Mouse (Mus musculus) testis, adult 2 months (tissue): Measurements from ENCODE around the gene Hopx. TPM values are rescaled to one million over a fixed set of nuclear protein-coding genes. Genes with fewer than 3 reads are reported as not detected.

Source experiments
- H3K27ac ChIP-seq: fragments of 200-500 bp; 2 replicates; pipeline ENCODE4 v1.5.1; 2012; ENCODE audit warnings: low read depth, low read length; ENCODE audit not compliant: control insufficient read depth, insufficient read depth
- H3K27me3 ChIP-seq: fragments of 200-500 bp; 2 replicates; pipeline ENCODE4 v1.6.1; 2012; ENCODE audit warnings: mild to moderate bottlenecking, low read length, moderate library complexity; ENCODE audit not compliant: control insufficient read depth, insufficient read depth
- H3K36me3 ChIP-seq: fragments of 200-500 bp; 2 replicates; pipeline ENCODE4 v1.6.1; 2012; ENCODE audit warnings: mild to moderate bottlenecking, low read length; ENCODE audit not compliant: control insufficient read depth, insufficient read depth
- H3K4me1 ChIP-seq: fragments of 200-500 bp; 2 replicates; pipeline ENCODE4 v1.6.1; 2012; ENCODE audit warnings: low read length; ENCODE audit not compliant: control insufficient read depth, insufficient read depth
- H3K4me3 ChIP-seq: fragments of 200-500 bp; 2 replicates; pipeline ENCODE4 v1.5.1; 2012; ENCODE audit warnings: low read depth, mild to moderate bottlenecking, low read length, moderate library complexity, mixed read lengths; ENCODE audit not compliant: control insufficient read depth
- CTCF ChIP-seq: fragments of 200-500 bp; IDR thresholded peaks from 2 replicates; pipeline ENCODE4 v1.5.1; 2012; ENCODE audit warnings: low read depth, mild to moderate bottlenecking, inconsistent platforms, low read length, moderate library complexity; ENCODE audit not compliant: control insufficient read depth, insufficient read depth, insufficient replicate concordance
- POLR2A ChIP-seq: fragments of 200-500 bp; IDR thresholded peaks from 2 replicates; pipeline ENCODE4 v1.6.1; 2012; ENCODE audit warnings: low read depth, mild to moderate bottlenecking, inconsistent platforms, low read length, moderate library complexity; ENCODE audit not compliant: control insufficient read depth
- polyA plus RNA-seq: library from polyadenylated mRNA; depleted of rRNA; stranded (reverse); fragments of >200 nt; gene quantifications from 2 replicates; pipeline ENCODE4 v1.2.3, GENCODE M21; 2012

The Hopx gene
- polyA plus RNA-seq, 1 experiment: 16.0 TPM

GRCm38 (mm10) chr5:77131879-77132278, 17.0 kb upstream of the Hopx start:
- Histone ChIP-seq H3K27ac (no peak overlapping the region), H3K4me1 (peaks cover 3% of the 10 kb centered on the region), H3K36me3 (no peaks in the 10 kb centered on the region), H3K4me3 (no peak overlapping the region), H3K27me3 (no peaks in the 10 kb centered on the region)
- TF ChIP-seq POLR2A: no peak
- no peak for TF ChIP-seq CTCF

GRCm38 (mm10) chr5:77130310-77131020, 15.5 kb upstream of the Hopx start:
- Histone ChIP-seq H3K27ac (peak overlapping the region; percentile 14; the same call in 1 of the 2 replicates), H3K27me3 (no peaks in the 10 kb centered on the region), H3K4me3 (no peak overlapping the region), H3K36me3 (no peaks in the 10 kb centered on the region), H3K4me1 (no peaks in the 10 kb centered on the region)
- no peak for TF ChIP-seq CTCF
- TF ChIP-seq POLR2A: no peak

- no peak for TF ChIP-seq CTCF
- no peak for TF ChIP-seq POLR2A
- H3K4me1 ChIP-seq: no peaks in the 10 kb centered on the region
- no peak overlapping the region for H3K27ac ChIP-seq
- H3K36me3 ChIP-seq: no peaks in the 10 kb centered on the region
- H3K27me3 ChIP-seq: no peaks in the 10 kb centered on the region
- no peak overlapping the region for H3K4me3 ChIP-seq
These were observed 15.0 kb upstream of the Hopx start for GRCm38 (mm10) chr5:77129907-77130306.

GRCm38 (mm10) chr5:77128854-77129253, 13.9 kb upstream of the Hopx start:
- Histone ChIP-seq H3K27ac (no peak overlapping the region), H3K27me3 (no peaks in the 10 kb centered on the region), H3K4me1 (no peaks in the 10 kb centered on the region), H3K4me3 (no peak overlapping the region), H3K36me3 (no peaks in the 10 kb centered on the region)
- TF ChIP-seq POLR2A: no peak
- TF ChIP-seq CTCF: no peak

GRCm38 (mm10) chr5:77126415-77126968, 11.6 kb upstream of the Hopx start:
- no peak overlapping the region for H3K4me3 ChIP-seq
- H3K36me3 ChIP-seq: no peaks in the 10 kb centered on the region
- H3K27me3 ChIP-seq: no peaks in the 10 kb centered on the region
- no peaks in the 10 kb centered on the region for H3K4me1 ChIP-seq
- TF ChIP-seq CTCF: no peak
- TF ChIP-seq POLR2A: no peak
- H3K27ac ChIP-seq: no peak overlapping the region

- Histone ChIP-seq H3K36me3 (no peaks in the 10 kb centered on the region), H3K27ac (no peak overlapping the region), H3K4me1 (no peaks in the 10 kb centered on the region), H3K27me3 (no peaks in the 10 kb centered on the region), H3K4me3 (no peak overlapping the region)
- no peak for TF ChIP-seq CTCF
- no peak for TF ChIP-seq POLR2A
These were observed 9.9 kb upstream of the Hopx start for GRCm38 (mm10) chr5:77124817-77125283.

- no peaks in the 10 kb centered on the region for H3K4me1 ChIP-seq
- H3K27me3 ChIP-seq: no peaks in the 10 kb centered on the region
- TF ChIP-seq POLR2A (no peak), CTCF (no peak)
- no peak overlapping the region for H3K27ac ChIP-seq
- no peak overlapping the region for H3K4me3 ChIP-seq
- H3K36me3 ChIP-seq: no peaks in the 10 kb centered on the region
These were observed 9.2 kb upstream of the Hopx start for GRCm38 (mm10) chr5:77124165-77124564.

GRCm38 (mm10) chr5:77123597-77123996, 8.7 kb upstream of the Hopx start:
- H3K27me3 ChIP-seq: no peaks in the 10 kb centered on the region
- H3K36me3 ChIP-seq: no peaks in the 10 kb centered on the region
- H3K4me1 ChIP-seq: no peaks in the 10 kb centered on the region
- H3K27ac ChIP-seq: no peak overlapping the region
- TF ChIP-seq POLR2A (no peak), CTCF (no peak)
- H3K4me3 ChIP-seq: no peak overlapping the region
